Comparison of ENCODE assay signal across 21 mouse cellular contexts in genomic region chr4:45308606-45309005, GRCm38 (mm10).
"Had no signal": no experiment of that assay in that cellular context is flagged by ENCODE, and none has a peak within 500 bp of the region (broad histone marks: within the 10 kb centered on the region; RNA-seq: fewer than 3 reads in every experiment).

No protein-coding gene starts in this region.

- H3K27me3 ChIP-seq: limb, embryonic 12.5 days; limb, embryonic 13.5 days; limb, embryonic 15.5 days; liver, embryonic 12.5 days; liver, embryonic 13.5 days; liver, embryonic 15.5 days; lung, embryonic 15.5 days; megakaryocyte, embryonic 14.5 days; midbrain, embryonic 12.5 days; midbrain, embryonic 13.5 days; midbrain, embryonic 15.5 days; neural tube, embryonic 12.5 days had no signal

- H3K4me1 ChIP-seq: limb, embryonic 10.5 days; limb, embryonic 12.5 days; limb, embryonic 13.5 days; limb, embryonic 15.5 days; liver, embryonic 12.5 days; liver, embryonic 13.5 days; liver, embryonic 15.5 days; lung, embryonic 15.5 days; midbrain, embryonic 10.5 days; midbrain, embryonic 12.5 days; midbrain, embryonic 13.5 days; midbrain, embryonic 15.5 days; neural tube, embryonic 12.5 days had no signal

- H3K4me3 ChIP-seq: limb, embryonic 10.5 days; limb, embryonic 12.5 days; limb, embryonic 13.5 days; limb, embryonic 15.5 days; liver, embryonic 12.5 days; liver, embryonic 13.5 days; liver, embryonic 15.5 days; lung, embryonic 15.5 days; megakaryocyte, embryonic 14.5 days; midbrain, embryonic 10.5 days; midbrain, embryonic 12.5 days; midbrain, embryonic 13.5 days; midbrain, embryonic 15.5 days; myocyte; neural tube, embryonic 12.5 days had no signal

- H3K9me3 ChIP-seq: limb, embryonic 10.5 days; limb, embryonic 12.5 days; limb, embryonic 13.5 days; limb, embryonic 15.5 days; liver, embryonic 12.5 days; liver, embryonic 13.5 days; liver, embryonic 15.5 days; lung, embryonic 15.5 days; midbrain, embryonic 10.5 days; midbrain, embryonic 13.5 days; midbrain, embryonic 15.5 days; neural tube, embryonic 12.5 days had no signal

- H3K27ac ChIP-seq: limb, embryonic 10.5 days; limb, embryonic 12.5 days; limb, embryonic 13.5 days; limb, embryonic 15.5 days; liver, embryonic 12.5 days; liver, embryonic 13.5 days; liver, embryonic 14.5 days; liver, embryonic 15.5 days; lung, embryonic 15.5 days; macrophage; midbrain, embryonic 10.5 days; midbrain, embryonic 12.5 days; midbrain, embryonic 13.5 days; midbrain, embryonic 15.5 days; neural tube, embryonic 12.5 days had no signal

- H3K9ac ChIP-seq: limb, embryonic 12.5 days; limb, embryonic 13.5 days; limb, embryonic 15.5 days; liver, embryonic 12.5 days; liver, embryonic 13.5 days; liver, embryonic 14.5 days; liver, embryonic 15.5 days; liver, postnatal 0 days; lung, embryonic 14.5 days; lung, embryonic 15.5 days; midbrain, embryonic 12.5 days; midbrain, embryonic 13.5 days; midbrain, embryonic 15.5 days; neural tube, embryonic 12.5 days had no signal

- DNase-seq: liver, embryonic 13.5 days; lung, adult 18-20 months; lung, adult 2 months had no signal
